16 mouse cellular contexts compared by ENCODE assay signal in genomic region chr13:112122842-112123373, GRCm38 (mm10).
DNase-seq lines count a peak whose midpoint lies in the region; ATAC-seq and TF ChIP-seq lines count a peak whose summit lies in the region.
"Had no signal": no experiment of that assay in that cellular context is flagged by ENCODE, and none has a peak within 500 bp of the region (broad histone marks: within the 10 kb centered on the region; RNA-seq: fewer than 3 reads in every experiment).

No protein-coding gene starts in this region.

- ATAC-seq in lung, embryonic 14.5 days (ENCODE audit: insufficient read depth), result no peak
- no peak for ATAC-seq in erythroblast, adult 5-6 weeks (replicated peaks; ENCODE audit: low FRiP score, poor library complexity, severe bottlenecking)
- ATAC-seq in granulocyte monocyte progenitor cell, adult 5-6 weeks (replicated peaks; ENCODE audit: poor library complexity, severe bottlenecking), result no peak
- ATAC-seq: midbrain, embryonic 16.5 days had no signal

- H3K27ac ChIP-seq in lung, embryonic 14.5 days (ENCODE audit: low read depth), result no peak overlapping the region
- H3K27ac ChIP-seq: hindbrain, embryonic 12.5 days; macrophage; stomach, embryonic 15.5 days had no signal

- DNase-seq in heart, adult 18-20 months, result peak; percentile 41 to 56
- no peak for DNase-seq in heart, postnatal 25 days (ENCODE audit: low spot score)
- peak; percentile 58 for DNase-seq in lung, embryonic 14.5 days
- DNase-seq in lung, postnatal 36 days, result no peak
- DNase-seq in adrenal gland, postnatal 10 days, result peak; percentile 84
- DNase-seq in cerebellum, postnatal 25 days, result peak; percentile 55 to 72
- DNase-seq: embryo, embryonic 11 days; kidney, adult 8-10 months; liver; right cerebral cortex, postnatal 25 days had no signal

- no peaks in the 10 kb centered on the region for H3K36me3 ChIP-seq in lung, embryonic 14.5 days (ENCODE audit: insufficient read depth)
- H3K36me3 ChIP-seq: hindbrain, embryonic 12.5 days; stomach, embryonic 15.5 days had no signal

- no peak overlapping the region for H3K4me2 ChIP-seq in lung, embryonic 14.5 days
- H3K4me2 ChIP-seq: hindbrain, embryonic 12.5 days; stomach, embryonic 15.5 days had no signal

- peaks cover 14% of the 10 kb centered on the region; the same call in 1 of the 2 replicates for H3K4me1 ChIP-seq in lung, embryonic 14.5 days (ENCODE audit: insufficient read depth)
- H3K4me1 ChIP-seq: hindbrain, embryonic 12.5 days; stomach, embryonic 15.5 days had no signal

- H3K9ac ChIP-seq in lung, embryonic 14.5 days, result no peak overlapping the region
- H3K9ac ChIP-seq: hindbrain, embryonic 12.5 days; stomach, embryonic 15.5 days had no signal

- H3K9me3 ChIP-seq in lung, embryonic 14.5 days (ENCODE audit: low read depth, low read length), result no peaks in the 10 kb centered on the region
- H3K9me3 ChIP-seq: hindbrain, embryonic 12.5 days; stomach, embryonic 15.5 days had no signal

- no peak for TF ChIP-seq CTCF in lung, embryonic 14.5 days (IDR thresholded peaks at IDR 0.05; ENCODE audit: low read depth)

- intact Hi-C loops in heart, postnatal 25 days (cut with DNase I), result loop anchor here (5.0 kb wide), 1 partner anchor 39 kb away; no protein-coding TSS in a partner anchor

- no peaks in the 10 kb centered on the region for H3K27me3 ChIP-seq in lung, embryonic 14.5 days (ENCODE audit: insufficient read depth, low read length)
- H3K27me3 ChIP-seq: hindbrain, embryonic 12.5 days; stomach, embryonic 15.5 days had no signal

- WGBS in lung, embryonic 14.5 days, result 65% methylated on average over 9 of the region's 9 CpGs

- no peak overlapping the region for H3K4me3 ChIP-seq in lung, embryonic 14.5 days (ENCODE audit: low read depth, low read length)
- H3K4me3 ChIP-seq: hindbrain, embryonic 12.5 days; stomach, embryonic 15.5 days had no signal

Comparison
In these comparisons a context has a peak if more than half of its experiments do, and no peak if none do; other contexts are left out.
1. DNase-seq: peak in heart, adult 18-20 months (2 of 2), lung, embryonic 14.5 days (single experiment), adrenal gland, postnatal 10 days (single experiment) and cerebellum, postnatal 25 days (2 of 2); none in heart, postnatal 25 days (single experiment) and lung, postnatal 36 days (single experiment).